Mouse (Mus musculus): ENCODE measurements around the gene Zdhhc22.

DNA sequence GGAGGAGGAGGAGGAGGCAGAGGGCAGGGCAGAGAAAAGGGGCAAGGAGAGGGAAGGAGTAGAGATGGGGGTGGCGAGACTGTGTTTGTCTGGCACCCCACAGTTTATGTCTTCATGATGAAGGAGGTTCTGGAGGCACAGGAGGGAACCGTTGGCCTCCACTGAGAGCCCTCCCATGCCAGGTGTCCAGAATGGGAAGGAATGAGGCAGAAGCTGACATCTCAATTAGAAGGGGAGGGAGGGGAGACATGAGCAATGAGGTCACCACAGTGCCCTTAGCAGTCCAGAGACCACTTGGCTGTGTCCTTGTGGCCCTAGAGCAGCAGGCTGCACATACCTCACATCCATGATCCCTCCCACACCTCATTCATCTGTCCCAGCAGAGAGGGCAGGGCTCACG lies 4.5 kb upstream of the Zdhhc22 start:
- TF ChIP-seq CTCF (IDR thresholded peaks at IDR 0.05; ENCODE audit: extremely low read depth, insufficient read depth, insufficient read length, insufficient replicate concordance) (no peak), POLR2A (IDR thresholded peaks at IDR 0.05; ENCODE audit: low read depth, low read length) (no peak)

All from spleen, adult 2 months (tissue).